Mouse (Mus musculus): ENCODE data around the gene Olfr1395. TPM values are rescaled to one million over a fixed set of nuclear protein-coding genes. Genes with fewer than 3 reads are reported as not detected.
A peak's percentile ranks its signal among the peaks of the same experiment; 100 is the strongest.

The Olfr1395 gene
- not detected for total RNA-seq (2021)
- long read RNA-seq, experiment 1 = 0 reads
- long read RNA-seq, experiment 2 = 0 reads

DNA sequence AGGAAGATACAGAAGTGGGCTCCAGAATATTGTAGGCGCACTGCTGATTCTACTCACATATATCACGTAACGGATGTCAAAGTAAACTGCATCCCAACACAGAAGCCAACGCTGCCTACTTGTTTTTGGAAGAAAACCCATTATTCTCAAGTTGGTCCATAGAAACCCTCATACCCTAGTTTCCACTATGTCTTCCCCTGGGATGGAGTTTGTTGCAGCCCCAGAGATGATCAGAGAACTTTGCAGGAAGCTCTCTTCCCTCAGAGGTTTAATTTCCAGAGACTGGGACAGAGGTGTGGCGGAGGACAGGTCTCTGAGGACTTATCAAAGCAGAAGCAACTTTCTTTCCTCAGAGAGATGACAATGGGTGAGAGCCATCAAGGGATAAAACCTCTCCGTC, at the start of gene Olfr1395:
Gene Olfr1395, plus strand, starts transcription at position 301 of the 400 bp plus-strand sequence.
- no peak for DNase-seq (ENCODE audit: low spot score in 2 of 2)

DNA sequence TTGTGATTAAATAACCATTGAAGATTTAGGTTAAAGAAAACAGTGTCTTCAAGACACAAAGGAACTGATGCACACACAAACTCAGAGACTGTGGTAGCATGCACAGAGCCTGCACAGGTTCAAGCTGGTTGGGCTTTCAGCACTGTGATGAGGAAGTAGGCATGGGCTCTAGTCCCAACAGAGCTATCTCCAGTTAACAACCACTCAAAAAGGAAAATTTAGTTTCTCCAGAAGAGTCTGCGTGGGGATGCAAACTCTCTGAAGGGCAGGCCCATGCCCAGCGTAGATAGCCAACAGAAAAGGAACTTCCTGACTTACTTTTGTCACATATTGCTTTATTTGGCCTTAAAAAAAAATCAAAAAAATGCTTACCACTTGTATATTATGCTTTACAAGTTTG, 49.3 kb upstream of the Olfr1395 start:
- DNase-seq (ENCODE audit: low spot score in 2 of 2) = no peak

DNA sequence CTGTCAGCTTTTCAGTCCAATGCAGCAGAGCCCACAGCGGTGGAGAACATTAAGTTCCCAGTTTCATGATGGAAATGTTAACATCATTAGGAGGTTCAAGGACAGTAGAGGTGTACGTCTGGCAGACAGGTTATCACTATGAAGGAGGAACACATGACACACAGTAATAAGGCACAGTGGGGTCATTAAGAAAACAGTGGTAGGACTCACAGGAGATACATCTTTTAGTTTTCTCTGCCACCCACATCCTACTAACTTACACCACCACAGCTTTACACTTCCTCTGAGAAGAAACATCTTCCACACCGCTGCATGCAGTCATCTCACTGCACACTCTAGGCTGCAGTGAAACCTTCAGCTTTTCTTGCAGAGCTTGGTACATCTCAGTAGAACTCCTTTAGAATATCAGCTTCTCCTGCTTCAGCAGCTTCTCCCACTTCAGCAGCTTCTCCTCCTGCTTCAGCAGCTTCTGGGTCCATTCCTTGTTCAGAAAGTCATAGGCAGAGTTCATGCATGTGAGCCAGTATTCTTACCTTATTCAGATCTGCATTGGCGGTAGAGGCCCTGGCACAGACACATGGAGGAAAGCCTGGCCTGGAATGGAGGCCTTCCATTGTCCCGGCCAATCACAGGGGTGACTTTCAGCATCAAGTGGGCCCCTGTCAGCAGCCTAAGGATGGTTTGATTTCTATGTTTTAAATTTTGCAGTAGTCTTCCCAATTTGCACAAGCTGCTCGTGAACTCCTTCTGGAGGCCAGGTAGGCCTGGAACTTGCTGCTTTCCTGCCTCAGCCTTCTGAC, 48.0 kb upstream of the Olfr1395 start:
- no peak for DNase-seq (ENCODE audit: low spot score in 2 of 2)

DNA sequence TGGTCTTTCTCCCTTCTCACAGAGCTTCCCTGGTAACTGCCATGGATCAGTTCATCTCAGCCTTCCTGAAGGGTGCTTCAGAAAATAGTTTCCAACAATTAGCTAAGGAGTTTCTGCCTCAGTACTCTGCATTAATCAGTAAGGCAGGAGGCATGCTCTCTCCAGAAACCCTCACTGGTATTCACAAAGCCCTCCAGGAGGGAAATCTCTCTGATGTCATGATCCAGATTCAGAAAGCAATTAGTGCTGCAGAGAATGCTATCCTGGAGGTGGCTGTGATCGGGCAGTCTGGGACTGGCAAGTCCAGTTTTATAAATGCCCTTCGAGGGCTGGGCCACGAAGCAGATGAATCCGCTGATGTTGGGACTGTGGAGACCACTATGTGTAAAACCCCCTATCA, 46.7 kb upstream of the Olfr1395 start:
- no peak for DNase-seq (ENCODE audit: low spot score in 2 of 2)

DNA sequence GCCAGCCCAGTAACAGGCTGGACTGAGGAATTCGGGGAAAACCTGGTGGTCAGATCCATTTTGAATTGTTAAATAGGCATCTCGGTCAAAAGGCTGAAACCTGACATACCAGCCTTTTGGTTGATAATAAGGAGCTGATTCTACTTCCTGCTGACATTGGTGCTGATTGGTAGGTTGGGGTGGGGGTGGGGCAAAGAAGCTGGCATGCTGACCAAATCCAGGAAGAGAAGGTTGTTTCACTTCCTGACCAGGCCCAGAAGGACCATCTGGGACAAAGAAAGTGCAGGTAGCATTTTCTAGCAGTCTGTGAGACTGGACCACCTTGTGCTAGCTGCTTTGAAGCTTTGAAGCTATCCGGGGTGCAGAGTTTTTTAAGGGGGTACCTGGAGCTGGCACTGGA, 41.7 kb upstream of the Olfr1395 start:
- DNase-seq (ENCODE audit: low spot score in 2 of 2) = no peak

DNA sequence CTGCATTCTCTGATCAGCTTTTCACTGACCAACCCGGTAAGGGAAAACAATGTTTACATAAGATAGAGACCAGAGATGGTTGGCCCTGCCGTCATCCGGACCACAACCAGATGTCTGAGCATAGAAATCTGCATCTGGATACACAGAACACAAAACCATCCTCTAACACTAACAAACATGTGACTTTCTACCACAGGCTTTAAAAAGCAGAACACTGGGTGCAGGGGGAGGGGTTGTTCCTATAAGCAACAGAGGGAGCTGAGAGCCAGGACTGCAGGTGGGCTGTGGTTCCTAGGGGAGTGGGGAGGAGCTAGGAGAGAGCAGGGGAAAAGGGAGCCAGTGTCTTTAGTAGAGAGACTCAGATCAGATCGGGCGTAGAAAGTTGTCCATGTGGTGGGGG, 40.6 kb upstream of the Olfr1395 start:
- no peak for DNase-seq (ENCODE audit: low spot score in 2 of 2)

DNA sequence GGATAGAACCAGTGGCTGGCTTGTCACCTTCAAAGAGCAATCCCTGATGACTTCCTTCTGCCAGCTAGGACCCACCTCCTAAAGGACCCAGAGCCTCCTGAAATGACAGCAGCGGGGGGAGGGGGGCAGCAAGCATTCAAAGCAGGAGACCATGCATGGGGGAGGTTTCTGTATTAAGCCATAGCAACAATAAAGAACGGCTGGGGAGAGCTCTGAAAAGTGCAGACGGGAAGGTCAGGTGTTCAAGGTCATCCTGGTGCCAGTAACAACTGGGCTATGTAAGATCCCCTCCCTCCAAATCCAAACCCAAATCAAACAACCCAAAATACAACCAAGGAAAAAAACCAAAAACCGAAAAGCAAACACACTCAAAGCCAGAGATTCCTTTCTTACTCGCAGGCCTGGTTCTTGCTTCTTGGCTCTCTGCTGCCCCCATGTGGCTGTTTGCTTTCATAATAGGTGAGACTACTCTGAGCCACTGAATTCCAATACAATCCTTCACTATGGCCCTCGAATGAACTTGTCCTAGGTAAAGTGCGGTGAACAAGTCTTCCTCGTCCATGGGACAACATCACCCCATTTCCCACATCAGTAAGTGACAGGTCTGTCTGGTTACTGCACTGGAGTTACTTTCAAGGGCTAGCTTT, 38.9 kb upstream of the Olfr1395 start:
- peak; percentile 65 to 88 for DNase-seq (ENCODE audit: low spot score in 2 of 2)

DNA sequence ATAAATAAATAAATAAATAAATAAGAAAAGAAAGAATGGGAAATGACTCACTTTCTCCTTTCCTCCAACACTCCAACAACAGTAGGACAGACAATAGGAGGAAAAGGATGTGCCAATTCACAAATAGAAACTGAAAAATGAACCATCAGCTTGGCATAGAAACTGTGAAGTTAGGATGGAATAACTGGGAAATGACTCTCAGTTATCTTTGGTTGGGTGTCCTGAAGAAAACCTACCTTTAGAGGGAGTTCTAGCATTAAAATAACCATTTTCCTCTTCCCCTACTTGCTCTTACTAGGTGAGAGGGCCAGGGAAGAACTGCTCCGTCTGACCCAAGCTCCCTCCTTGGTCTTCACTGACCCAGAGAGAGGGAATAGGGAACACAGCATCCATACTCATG, 36.3 kb upstream of the Olfr1395 start:
- DNase-seq (ENCODE audit: low spot score in 2 of 2) = no peak

DNA sequence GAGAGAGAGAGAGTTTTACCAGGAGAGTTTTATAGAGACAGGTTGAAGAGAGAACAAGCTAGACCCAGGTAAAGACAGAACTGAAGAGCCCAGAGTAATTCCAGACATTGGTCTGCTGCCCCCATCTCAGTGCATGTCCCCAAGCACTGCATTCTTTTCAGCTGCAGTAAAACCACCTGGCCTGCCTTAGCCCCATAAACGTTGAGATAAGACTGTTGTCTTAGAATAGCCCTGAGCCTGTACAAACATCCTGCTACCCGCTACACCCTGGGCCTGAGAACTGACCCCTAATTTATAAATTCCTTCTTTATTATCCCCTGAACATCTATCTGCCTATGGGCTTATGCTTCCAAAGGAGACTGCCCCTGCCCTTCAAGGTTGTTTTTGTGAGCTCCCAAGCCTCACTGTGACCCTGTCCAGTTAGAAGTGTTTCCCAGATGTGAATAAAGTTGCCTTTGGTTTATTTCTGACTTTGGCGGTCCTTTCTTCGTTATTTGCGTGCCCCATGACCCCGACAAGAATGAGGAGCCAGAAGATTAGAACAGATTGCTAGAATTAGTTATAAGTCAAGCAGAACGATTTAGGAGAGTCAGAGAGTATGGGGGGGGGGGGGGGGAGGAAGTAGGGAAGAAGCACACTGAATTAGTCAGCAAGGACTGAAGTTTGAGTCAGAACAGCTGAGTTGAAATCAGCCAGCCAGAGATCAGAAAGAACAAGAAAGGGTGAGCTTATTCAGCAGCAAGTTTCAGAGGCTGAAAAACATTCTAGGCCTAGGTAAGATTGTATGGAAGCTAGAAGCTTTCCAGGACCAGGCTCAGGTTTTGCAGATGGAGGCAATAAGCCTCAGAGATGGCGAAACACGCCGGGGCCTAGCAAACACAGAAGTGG, 34.2 kb upstream of the Olfr1395 start:
- DNase-seq (ENCODE audit: low spot score in 2 of 2) = no peak

DNA sequence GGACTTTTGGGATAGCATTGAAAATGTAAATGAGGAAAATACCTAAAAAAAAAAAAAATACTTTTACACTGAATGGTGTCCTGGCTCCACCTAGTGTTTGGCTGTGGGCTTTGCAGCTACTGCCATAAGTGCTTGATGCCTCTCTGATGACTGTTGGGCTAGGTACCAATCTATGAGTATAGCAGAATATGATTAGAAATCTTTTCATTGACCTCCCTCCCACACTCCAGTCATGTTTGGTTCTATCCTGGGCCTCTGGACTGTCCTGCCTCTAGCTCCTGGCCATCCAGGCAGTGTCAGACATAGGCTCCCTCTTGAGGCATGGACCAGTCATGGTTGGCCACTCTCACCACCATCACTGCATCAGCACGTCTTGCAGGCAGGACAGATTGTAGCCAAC, 33.2 kb upstream of the Olfr1395 start:
- no peak for DNase-seq (ENCODE audit: low spot score in 2 of 2)

DNA sequence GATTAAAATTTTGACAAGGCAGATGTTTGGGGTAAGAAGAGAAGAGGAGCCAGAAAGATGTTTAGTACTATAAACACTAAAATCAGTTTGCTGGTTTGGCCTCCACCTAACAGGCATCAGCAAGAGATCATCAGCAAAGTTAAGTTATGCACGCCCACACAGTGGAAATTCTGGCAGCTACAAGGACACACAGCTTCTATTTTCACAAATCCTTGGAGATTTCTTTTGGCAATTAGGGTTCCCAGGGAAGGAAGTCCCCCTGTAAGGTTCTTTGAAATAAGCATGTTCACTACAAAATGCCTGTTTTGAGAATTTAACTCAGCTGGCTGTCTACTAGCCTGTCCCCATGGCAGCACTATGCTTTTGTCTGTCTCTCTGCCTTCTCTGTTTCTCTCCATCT, 31.1 kb upstream of the Olfr1395 start:
- no peak for DNase-seq (ENCODE audit: low spot score in 2 of 2)

DNA sequence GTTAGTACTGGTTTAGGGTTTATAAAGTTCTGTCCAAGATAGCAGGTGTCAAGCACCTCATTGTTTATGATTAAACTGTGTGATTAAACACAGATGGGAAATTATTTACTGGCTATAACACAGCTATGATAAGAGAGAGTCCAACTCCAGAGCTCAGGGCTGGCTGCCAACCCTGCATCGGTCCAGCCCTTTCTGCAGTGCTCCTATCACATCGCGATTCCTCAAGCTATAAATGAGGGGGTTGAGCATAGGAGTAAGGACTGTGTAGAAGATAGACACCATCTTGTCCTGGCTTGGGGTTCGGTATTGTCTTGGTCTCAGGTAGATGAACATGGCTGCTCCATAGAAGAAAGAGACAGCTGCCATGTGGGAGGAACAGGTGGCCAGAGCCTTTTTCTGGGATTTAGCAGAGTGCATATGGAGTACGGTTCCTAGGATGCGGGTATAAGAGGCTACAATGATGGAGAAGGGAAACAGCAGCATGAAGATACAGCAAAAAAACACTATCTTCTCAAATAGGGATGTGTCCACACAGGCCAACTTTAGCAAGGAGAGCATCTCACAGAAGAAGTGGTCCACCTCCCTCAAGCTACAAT, 29.4 kb upstream of the Olfr1395 start:
- no peak for DNase-seq (ENCODE audit: low spot score in 2 of 2)

DNA sequence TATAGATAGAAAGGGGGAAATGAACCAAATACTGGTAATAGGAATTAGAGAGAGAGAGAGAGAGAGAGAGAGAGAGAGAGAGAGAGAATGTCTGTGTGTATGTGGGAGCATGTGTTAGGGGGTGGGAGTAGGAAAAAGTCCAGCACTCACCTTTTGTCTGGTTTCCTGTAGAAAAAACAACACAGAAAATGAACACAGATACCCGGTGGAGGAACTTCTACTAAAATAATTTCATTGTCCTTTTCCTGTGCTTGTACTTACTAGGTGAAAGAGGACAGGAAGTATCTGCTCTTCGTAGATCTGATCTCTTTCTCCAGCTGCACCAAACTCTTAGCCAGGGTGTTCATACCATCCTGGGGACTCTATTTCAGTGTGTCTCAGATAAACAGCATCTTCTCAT, 27.9 kb upstream of the Olfr1395 start:
- DNase-seq (ENCODE audit: low spot score in 2 of 2) = no peak

DNA sequence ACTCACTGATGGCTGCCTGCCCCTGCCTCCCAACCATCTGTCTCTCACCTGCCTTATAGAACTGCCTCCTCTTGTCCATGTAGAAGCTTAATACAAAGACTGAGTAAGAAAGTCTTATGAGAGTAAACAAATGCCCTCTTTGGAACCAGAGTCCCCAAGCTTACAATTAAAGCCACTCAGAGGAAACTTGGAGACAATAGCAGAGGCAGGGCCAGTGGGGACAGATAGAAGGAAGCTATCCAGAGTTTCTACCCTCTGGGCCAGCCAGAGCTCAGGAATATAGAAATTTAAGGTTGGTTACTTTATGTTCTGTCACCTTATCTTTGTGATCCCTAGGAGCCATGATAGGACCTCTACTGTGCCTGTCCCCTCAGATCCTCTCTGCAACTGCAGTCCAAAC, 27.3 kb upstream of the Olfr1395 start, which contains the start of gene Olfr1396:
Gene Olfr1396, minus strand, starts transcription at position 101 of the 400 bp plus-strand sequence.
- no peak for DNase-seq (ENCODE audit: low spot score in 2 of 2)

DNA sequence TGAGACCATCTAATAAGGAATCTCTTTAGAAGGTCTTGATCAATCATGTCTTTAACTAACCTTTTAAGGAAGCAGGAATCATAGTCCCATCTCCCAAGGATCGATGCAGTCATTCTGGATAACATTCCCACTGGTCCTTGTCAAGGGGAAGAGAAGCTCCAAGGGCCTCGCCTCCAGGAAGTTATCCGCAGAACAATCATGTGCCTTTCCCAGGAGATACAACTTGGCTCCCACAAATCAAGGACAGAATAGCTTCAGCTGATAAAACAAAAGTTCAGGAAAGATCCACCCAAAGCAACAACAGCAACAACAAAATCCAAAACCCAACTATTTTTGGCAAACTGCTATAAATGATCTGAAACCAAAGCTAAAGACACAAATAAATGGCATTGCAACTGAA, 22.4 kb upstream of the Olfr1395 start:
- no peak for DNase-seq (ENCODE audit: low spot score in 2 of 2)

DNA sequence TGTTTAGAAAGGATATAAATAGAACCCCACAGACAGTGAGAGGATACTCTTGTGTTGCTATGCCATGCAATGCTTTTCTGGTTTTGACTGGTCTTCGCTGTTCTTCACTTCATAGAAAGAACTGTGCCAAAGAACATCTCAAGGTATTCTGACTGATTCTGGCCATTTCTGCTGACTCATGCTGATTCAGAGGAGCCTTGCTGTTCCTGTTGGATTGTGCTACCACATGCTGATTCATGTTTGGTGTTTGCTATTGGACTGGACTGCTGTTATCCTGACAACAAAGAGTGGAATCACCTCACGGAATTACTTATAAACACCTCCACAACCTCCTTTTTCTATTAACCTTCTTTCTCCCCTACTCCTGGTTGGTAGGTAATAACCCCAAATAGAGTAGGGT, 17.9 kb upstream of the Olfr1395 start:
- no peak for DNase-seq (ENCODE audit: low spot score in 2 of 2)

DNA sequence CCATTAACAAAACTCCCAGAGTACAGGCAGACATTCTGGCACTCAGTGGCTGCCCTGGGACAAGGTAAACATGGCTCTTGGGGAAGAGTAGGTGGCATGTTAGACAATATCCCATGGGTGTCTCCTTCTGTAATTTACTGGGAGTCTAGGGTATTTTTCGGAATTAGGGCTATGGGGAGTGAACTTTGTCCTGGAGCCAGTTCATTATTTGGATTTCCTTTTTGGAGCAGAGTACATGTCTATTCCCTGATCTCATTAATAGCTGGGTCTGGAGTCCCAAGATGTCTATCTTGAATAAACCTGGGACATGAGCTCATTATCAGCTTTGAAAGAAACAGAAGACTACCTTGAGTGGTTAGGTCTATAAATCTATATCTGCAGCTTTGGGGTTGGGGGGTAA, 12.0 kb downstream of the Olfr1395 start, which contains the start of gene Olfr1394:
Gene Olfr1394, plus strand, starts transcription at position 301 of the 400 bp plus-strand sequence.
- DNase-seq (ENCODE audit: low spot score in 2 of 2) = no peak

DNA sequence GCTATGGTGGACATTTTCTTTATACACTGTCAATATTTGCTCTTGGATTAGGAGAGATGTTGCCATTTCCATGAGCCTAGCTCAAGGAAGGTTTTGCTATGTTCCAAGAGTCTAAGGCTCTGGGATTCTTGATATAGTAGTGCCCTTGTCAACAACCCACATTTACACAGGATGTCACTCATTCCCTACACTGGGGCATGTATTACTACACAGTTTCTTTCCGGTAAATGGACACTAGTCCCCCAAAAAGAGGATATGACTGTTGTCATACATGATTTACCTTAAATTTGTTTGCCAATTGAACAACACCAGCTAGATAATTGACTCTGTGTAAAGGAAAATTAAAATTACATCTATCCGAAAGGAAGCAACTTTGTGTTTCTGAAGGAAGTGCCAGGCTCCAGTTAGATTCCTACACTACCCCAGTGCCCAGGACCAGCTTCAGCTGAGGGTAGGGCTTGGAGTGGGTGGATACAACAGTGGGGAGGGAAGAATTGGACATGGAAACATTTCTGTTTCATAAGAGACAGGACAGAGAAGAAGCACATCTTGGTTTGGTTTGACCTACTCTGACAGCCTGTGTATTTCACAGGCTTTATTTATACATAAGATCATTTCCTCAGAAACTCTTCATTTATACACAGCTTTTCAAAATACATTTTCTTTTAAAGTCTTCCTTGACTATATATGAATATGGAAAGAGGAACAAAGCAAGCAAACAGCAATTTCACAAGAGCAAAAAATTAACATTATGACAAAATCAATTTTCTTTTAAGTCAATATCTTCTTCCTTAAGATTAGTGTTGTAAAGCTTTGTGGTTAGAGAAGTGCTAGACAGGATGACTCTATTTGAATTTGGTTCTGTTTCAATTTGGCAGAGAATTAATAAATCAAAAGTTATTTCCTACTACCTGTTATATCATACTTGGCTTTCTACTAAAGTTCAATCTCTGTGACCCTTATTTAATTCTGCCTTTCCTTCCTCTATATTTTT, 15.0 kb downstream of the Olfr1395 start:
- DNase-seq (ENCODE audit: low spot score in 2 of 2) = no peak

DNA sequence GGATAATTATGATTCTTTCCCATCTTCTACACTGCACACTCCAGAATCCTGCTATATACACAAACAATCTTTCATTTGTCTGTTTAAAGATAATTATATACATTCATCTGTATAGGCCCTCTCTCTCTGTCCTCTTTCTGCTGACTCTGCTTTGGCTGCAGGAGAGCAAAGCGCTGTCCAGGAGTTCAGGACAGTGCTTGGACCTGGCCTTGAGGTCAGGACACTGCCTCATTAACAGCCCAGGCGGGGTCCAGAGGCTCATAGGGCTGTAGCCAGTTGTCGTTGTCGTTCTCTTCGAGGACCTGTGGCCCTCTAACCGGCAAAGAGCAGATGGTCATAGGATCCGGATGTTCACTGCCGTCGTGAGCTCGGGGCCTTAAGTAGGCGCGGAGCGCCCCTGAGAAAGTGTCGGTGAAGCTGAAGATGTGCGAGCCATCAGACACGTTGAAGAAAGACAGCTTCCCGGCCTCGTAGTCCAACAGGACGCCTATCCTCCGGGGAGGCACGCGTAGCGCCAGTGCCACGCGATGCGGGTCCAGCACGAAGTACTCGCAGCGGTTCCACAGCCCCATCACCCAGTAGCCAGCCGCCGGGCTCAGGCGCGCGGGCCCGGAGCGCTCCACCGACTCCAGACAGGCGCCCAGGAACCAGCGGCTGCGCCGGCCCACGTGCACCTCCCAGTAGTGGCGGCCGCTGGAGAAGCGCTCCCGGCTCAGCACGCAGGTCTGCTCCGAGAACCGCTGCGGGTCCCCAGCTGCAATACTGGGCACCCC, 27.0 kb downstream of the Olfr1395 start:
- peak in 1 of 2 experiments; percentile 24 for DNase-seq (ENCODE audit: low spot score in 2 of 2)

All from gastrocnemius, postnatal 4 days (tissue).